Mouse (Mus musculus) mesoderm, embryonic 11.5 days (tissue): Measurements from ENCODE around the gene Mtfr1l.
A peak's percentile ranks its signal among the peaks of the same experiment; 100 is the strongest.

Experiments used
- DNase-seq: peaks from one replicate; pipeline ENCODE4 v3.0.0-alpha.2; 2012; ENCODE audit warnings: low read depth, low spot score

The Mtfr1l gene

DNA sequence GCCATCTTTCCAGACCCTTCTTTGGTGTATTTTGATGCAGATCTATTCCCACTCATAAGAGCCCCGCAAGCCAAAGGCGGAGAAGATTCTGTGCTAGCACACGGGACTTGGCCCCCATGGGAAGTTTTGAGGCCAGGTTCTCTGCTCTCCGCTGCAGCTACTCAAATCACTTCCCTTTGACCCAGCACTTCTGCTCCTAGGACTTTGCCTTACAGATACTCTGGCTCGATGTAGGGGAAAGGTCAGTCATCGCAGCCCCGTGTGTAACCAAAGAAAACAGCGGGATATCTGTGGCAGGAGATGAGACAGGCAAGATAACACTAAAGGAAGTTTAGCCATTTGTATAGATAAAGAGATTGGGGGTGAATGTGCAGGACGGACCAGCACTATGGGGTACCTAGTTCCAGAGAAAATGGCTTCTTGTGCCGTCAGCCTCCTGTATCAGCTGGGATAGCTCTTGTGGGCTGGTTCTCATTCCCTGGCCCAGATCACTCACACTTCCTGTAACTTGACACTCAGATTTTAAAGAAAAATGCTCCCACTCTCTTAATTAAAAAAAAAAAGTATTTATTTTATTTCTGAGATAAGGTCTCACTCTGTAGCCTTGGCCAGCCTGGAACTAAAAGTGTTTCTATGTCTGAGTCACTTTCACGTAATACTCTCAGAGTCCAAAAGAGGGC, 45.1 kb downstream of the Mtfr1l start:
- no peak for DNase-seq

- no peak for DNase-seq
Observed at GRCm38 (mm10) chr4:134488211-134488610, 47.0 kb downstream of the Mtfr1l start.

- DNase-seq: no peak
Observed at GRCm38 (mm10) chr4:134485151-134485900, 49.9 kb downstream of the Mtfr1l start.

GRCm38 (mm10) chr4:134484231-134484630, 51.0 kb downstream of the Mtfr1l start:
- DNase-seq: no peak

DNA sequence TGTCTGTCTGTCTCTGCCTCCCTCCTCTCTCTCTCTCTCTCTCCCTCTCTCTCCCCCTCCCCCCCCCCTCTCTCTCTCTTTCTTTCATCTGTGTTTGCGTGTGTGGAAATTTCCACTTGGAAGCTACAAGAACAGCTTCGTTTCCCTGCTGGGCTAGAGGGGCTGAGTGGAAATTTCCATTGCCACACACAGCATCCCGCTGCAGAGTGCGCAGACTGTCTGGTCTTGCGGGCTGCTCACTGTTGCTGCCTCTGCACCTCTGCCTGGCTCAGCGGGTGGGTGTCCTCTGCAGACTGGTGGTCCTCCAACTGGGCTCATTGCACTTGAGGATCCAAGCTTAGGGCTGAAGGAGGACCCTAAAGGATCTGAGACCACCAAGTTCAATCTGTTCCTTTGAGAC, 51.5 kb downstream of the Mtfr1l start:
- DNase-seq: no peak

DNA sequence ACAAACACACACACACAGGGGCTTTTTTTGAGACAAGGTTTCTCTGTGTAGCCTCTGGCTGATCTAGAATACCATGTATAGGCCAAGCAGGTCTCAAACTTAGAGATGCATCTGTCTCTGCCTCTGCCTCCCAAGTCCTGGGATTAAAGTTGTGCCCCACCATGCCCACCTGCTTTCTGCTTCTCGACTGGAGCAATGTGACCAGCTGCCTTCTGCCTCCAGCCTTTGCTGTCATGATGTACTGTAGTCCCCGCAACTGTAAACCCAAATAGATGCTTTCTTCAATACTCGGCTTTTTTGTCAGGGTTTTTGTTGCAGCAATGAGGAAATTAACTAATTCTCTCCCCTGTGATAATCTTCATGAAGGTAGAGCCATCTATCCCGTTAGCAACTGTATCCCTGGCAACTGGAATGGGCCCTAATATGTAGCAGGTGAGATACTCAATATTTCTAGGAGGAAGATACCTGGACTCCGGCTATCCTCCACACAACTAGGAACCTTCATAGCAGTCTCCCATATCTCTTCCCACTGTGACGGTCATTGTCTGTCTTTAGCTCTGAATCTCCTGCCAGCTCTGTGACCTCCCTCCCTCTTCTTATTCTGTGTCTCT, 52.0 kb downstream of the Mtfr1l start:
- no peak for DNase-seq

GRCm38 (mm10) chr4:134482442-134482841, 52.7 kb downstream of the Mtfr1l start:
- DNase-seq: no peak

DNA sequence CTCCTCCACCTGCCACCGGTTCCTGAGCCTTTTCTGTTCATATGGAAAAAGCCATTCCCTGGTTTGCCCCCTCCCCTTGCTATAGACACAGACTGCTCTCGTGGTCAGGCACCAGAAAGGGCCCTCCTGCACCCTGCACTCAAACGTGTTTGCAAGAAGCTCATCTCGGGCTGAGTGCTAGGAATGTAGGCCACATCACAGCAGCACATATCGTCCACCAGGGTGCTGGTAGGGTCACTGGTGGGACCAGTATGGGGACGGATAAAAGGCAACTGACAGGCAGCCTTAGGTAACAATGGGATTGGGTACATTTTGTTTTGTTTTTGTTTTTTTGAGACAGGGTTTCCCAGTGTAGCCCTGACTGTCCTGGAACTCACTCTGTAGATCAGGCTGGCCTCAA, 53.9 kb downstream of the Mtfr1l start:
- no peak for DNase-seq

DNA sequence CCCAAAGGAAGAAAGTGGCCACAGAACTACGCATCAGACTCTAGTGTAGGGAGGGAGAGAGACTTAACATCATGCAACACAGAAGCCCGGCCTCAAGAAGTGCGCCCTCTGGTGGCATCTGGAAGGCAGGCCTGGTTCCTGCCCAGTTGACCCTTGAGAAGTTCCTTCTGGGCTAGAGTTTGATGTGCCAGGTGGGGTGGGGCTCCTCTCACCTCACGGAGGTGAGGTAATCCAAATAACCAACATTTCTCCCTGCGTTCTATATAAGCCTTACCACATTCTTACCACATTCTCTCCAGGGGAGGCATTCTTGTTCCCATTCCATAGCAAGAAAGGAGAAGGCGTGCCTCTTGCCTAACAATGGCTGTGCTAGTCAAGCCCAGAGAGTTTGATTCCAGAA, 54.3 kb downstream of the Mtfr1l start:
- peak; percentile 83 for DNase-seq

GRCm38 (mm10) chr4:134479839-134480238, 55.3 kb downstream of the Mtfr1l start:
- DNase-seq: no peak

DNA sequence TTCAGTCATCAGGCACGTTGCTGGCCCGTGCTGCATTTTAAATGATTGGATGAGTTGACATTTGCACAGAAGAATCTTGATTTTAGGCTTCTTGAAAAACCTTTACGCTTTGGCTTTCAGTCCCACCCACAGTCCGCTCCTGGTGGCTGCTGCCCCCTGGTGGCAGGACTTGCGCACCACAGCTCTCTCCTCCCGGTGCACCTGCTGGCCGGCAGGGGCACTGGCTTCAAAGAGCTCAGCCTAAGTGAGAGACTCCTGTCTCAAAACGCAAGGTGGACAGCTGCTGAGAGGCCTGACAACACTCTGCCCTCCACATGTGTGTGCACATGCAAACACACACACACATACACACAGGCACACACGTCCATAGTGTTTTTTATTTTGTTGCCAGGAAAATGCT, 57.2 kb downstream of the Mtfr1l start:
- DNase-seq: peak; percentile 91

GRCm38 (mm10) chr4:134476899-134477298, 58.3 kb downstream of the Mtfr1l start:
- no peak for DNase-seq
